Mouse (Mus musculus) adrenal gland, adult 2 months (tissue): ENCODE measurements around the gene Gm44503. TPM values are rescaled to one million over a fixed set of nuclear protein-coding genes. Genes with fewer than 3 reads are reported as not detected.

ENCODE experiments used
- DNase-seq: peaks from one replicate; pipeline ENCODE4 v3.0.0; 2021
- microRNA-seq, 2 experiments: library from miRNA; unstranded; fragments of <30 nt; microRNA quantifications; one replicate each; pipeline ENCODE4 v1.2.0; 2021
- polyA plus RNA-seq: library from polyadenylated mRNA; depleted of rRNA; stranded (reverse); fragments of >200 nt; gene quantifications from 2 replicates; pipeline ENCODE4 v1.2.3, GENCODE M21; 2012; rRNA removed
- total RNA-seq, 2 experiments: library from RNA; stranded (reverse); gene quantifications; 2 replicates each; pipeline ENCODE4 v1.2.3; 2021

Gm44503 gene
- total and polyA plus RNA-seq, 3 experiments: 0.11 TPM; not detected in 2

- no peak for DNase-seq
Observed at GRCm38 (mm10) chr9:73025818-73026636, 67.4 kb downstream of the Gm44503 start.

- DNase-seq: no peak
Observed at GRCm38 (mm10) chr9:73030443-73030842, 71.8 kb downstream of the Gm44503 start.

DNA sequence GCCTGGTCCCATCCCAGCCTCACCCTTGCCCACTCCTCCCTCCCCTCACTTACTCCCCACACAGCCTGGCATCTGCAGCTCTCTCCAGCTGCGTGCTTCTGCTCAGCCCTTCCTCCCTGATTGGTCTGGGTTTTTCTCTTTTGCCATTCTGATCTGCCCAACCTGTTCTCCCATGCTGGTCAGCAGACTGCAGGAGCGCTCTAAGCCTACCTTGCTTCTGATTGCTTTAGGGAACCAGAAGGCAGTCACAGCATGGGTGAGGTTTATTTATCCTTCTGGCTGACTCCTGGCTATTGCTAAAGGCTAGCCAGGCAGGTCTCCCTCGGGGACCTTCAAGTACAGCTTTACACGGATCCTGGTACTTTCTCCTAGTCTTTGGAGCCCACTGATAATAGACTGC lies 72.8 kb downstream of the Gm44503 start:
- DNase-seq: no peak

GRCm38 (mm10) chr9:73033406-73033805 lies 74.8 kb downstream of the Gm44503 start:
- no peak for DNase-seq

DNA sequence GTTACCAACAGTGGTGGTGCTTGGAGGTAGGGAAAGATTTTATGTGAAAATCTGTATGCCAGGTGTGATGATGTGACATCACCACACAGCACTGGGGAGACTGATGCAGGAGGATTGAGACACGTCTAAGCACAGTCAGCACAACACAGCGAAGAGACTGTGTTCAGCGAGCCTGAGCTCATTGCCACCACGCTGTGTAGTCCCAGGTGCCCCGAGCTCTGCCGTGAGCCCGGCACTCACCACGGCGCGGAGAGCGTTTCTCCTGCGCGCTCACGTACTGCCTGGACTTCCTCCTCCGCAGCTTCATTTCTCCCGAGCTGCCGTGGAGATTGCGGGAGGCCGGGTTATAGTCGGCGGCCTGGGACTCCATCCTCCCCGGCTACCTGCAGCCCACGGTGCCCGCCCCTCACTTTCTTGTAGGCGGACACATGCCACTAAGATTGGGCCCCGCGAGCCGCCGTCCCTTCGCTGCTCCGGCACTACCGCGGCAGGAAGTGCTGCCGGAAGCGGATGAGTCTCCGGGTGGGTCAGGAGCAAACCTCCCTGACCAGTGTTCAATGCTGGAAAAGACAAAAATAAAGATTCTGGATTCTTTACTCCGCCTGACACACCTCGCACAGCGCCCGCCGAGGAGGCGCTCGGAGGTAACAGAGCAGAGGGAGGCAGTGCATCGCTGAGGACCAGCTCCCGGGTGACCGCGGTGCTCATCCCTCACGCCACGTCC lies 80.7 kb downstream of the Gm44503 start:
- peak; percentile 95 for DNase-seq

DNA sequence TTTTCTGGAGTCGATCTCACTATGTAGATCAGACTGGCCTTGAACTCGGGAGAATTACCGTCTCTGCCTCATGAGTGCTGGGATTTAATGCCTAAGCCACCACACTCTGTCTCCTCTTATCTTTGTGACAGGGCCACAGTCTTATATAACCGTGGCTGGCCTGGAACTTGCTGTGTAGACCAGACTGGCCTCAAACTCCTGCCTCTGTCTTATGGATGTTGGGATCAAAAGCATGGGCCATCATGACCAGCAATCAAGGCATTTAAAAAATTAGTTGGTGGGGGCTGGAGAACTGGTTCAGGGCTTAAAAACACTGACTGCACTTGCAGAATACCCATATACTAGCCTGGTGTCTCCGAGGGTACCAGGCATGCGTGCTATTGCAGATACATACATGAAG lies 81.4 kb downstream of the Gm44503 start, which contains the start of gene Pigb:
TSS of gene Pigb (minus strand) at position 299 of the 400 bp plus-strand sequence.
- no peak for DNase-seq

DNA sequence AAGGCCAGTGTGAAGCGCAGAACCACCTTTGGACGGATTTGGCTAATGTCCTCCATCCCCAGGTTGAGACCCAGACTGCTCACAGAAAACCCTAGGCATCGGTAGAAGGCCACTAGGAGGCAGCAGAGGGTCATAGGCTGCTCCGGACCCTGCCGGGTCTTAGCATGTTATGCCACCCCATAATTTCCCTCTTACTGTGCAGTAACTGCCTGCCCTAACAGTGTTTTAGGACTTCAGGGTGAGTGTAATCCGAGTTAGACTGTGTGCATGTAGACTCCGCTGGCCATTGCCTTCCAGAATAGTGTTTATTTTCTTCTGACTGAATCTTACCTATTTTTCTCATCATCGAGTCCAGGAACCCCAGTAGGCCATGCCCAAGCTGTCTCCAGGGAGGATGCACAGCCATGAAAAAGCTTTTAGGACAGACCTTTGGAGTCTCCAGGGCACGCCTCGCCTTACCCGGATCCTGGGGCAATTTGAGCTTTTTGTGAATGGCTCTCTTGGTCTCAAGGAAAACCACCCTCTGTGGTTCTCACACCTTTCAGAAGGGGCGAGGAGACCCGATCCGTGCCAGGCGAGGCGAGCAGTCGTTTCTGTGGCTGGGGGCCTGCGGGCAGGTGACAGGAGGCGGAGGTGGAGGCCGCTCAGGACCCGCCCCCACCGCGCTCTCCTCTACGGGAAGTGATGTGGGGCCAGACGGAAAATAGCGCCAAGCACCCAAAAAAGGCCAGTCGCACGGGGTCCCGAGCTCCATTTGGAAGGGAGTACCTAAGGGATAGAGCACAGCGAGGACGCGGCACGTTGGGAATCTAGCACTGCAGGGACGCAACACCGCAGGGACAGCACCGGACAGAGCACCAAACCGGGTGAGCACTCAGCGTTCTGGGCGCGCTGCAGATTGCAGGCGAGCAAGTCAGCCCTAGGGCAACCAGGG lies 85.8 kb downstream of the Gm44503 start, which contains the start of gene Rab27a:
TSS of gene Rab27a (plus strand) at position 709 of the 934 bp plus-strand sequence.
- DNase-seq: peak; percentile 88

GRCm38 (mm10) chr9:73045204-73045603 lies 86.6 kb downstream of the Gm44503 start:
- DNase-seq: peak; percentile 35

- DNase-seq: no peak
Observed at GRCm38 (mm10) chr9:73045711-73046110, 87.1 kb downstream of the Gm44503 start.

DNA sequence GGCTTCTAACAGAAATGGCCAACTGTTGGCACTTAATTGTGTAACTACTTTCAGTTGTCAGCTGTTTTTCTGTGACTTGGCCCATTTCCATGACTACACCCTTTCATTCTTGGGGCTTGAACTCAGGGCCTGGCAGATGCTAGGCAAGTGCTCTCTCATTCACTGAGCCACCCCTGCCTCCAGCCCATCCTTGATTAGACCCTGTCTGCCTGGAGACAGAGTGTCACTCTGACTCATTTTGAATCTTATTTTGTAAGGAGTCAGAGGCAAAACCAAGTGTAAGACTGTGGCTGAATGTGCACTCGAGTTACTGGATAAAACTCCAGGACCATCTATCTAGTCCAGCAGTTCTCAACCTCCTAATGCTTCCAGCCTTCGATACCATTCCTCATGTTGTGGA lies 89.3 kb downstream of the Gm44503 start:
- no peak for DNase-seq

GRCm38 (mm10) chr9:73048927-73049326 lies 90.3 kb downstream of the Gm44503 start:
- no peak for DNase-seq

GRCm38 (mm10) chr9:73049833-73050232 lies 91.2 kb downstream of the Gm44503 start:
- no peak for DNase-seq

DNA sequence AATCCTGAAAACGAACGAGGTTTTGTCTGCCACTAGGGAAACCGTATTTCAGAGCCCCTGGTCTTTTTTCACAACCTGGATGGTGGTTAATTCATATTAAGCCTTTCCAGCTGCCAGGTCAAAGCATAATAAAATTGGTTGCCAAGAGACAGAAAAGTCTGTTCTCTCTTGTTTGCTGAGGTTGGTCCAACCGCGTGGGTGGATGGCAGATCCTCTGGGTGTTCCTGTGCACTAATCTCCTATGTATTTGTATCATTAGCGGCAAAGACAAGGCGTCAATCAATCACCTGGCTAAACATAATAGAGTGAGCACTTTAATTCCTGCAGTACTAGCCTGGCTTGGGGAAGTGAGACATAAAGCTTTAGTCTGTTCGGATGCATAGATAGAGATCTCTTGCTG lies 92.0 kb downstream of the Gm44503 start:
- no peak for DNase-seq

DNA sequence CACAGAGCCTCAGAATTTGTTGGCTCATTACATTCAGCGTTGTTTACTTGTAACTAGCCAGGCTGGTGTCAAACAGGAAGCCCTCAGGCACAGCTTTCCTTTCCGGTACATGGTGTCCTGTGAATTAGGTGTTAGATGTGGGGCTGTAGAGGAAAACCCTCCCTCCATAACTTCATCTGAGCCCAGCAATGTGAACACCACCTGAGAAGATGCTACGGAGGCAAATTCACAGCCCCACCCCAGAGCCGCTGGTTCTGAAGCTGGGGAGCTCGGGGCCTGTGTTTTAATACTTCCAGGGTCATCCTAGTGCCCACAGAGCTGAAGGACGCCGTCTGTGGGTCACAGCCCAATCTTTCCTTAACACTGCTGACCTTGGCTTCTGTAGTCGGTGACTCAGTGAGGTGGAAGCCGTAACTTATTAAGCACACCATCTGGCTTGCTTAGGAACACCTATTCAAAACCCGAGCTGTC lies 96.8 kb downstream of the Gm44503 start:
- peak; percentile 83 for DNase-seq

- no peak for DNase-seq
Observed at GRCm38 (mm10) chr9:73059224-73059623, 100.6 kb downstream of the Gm44503 start.

DNA sequence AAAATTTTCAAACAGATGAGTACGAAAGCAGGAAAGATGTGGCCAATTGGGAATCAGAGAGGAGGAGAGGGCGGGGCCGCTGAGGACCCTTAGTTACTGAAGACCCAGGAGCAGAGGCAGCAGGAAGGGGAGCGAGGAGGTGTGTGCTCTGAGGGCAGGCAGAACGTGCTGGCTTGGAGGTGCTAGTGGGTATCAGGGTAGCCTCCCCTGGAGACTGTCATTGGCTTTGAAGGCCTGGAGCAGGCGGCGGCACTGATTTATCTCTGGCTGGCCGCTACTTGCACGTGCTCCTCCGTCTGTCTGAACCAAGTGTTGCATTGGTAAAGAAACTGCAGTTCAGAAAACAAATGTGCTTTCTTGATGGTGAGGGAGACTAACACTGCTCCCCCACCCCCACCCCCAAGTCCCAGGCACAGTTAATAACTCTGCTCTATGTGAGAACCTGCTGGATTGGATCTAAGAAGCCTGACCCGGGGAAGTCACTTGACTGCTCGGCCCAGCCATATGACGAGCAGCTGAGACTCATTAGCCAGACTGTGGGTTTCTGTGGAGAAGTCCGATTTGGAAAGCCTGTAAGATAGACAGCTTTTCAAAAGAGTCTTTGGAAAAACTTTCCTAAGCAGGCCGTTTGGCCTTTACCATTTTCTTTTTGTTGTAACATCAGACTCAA lies 105.1 kb downstream of the Gm44503 start:
- peak; percentile 68 for DNase-seq

Small RNA genes within 50 kb of the gene (microRNA-seq; reads per million reads assigned to microRNA genes)
- 0 reads per million in 2 experiments for gene Gm27353

Other genes starting within 250 kb of the Gm44503 start
- under 1 TPM; 0.17 to 0.21 TPM for gene Prtg, start 152.0 kb upstream of the Gm44503 start, total RNA-seq
- 0.04 and 0.07 TPM in 2 replicates for gene Prtg, start 152.0 kb upstream of the Gm44503 start, polyA plus RNA-seq
- 1 to 10 TPM; 2.8 to 5.1 TPM for gene Pygo1, start 33.2 kb upstream of the Gm44503 start, total RNA-seq
- 0.53 and 0.77 TPM in 2 replicates for gene Pygo1, start 33.2 kb upstream of the Gm44503 start, polyA plus RNA-seq
- gene Dyx1c1, start 67 bp upstream of the Gm44503 start, total RNA-seq: 1 to 10 TPM in 1 of 2 experiments, under 1 TPM in 1; 0.61 to 1.4 TPM
- 0.44 and 0.62 TPM in 2 replicates for gene Dyx1c1, start 67 bp upstream of the Gm44503 start, polyA plus RNA-seq
- gene Ccpg1os, start 26.5 kb downstream of the Gm44503 start, total RNA-seq: 10 to 100 TPM; 21.7 to 25.3 TPM
- 8.6 and 10.5 TPM in 2 replicates for gene Ccpg1os, start 26.5 kb downstream of the Gm44503 start, polyA plus RNA-seq
- gene Ccpg1, start 26.6 kb downstream of the Gm44503 start, total RNA-seq: 100 to 1,000 TPM; 135 to 141 TPM
- gene Ccpg1, start 26.6 kb downstream of the Gm44503 start, polyA plus RNA-seq: 8.3 and 11.3 TPM in 2 replicates
- 10 to 100 TPM; 13.3 to 14.7 TPM for gene Pigb, start 81.5 kb downstream of the Gm44503 start, total RNA-seq
- 7.2 and 9.6 TPM in 2 replicates for gene Pigb, start 81.5 kb downstream of the Gm44503 start, polyA plus RNA-seq
- 10 to 100 TPM; 36.2 to 36.8 TPM for gene Rab27a, start 86.0 kb downstream of the Gm44503 start, total RNA-seq
- gene Rab27a, start 86.0 kb downstream of the Gm44503 start, polyA plus RNA-seq: 3.3 and 5.5 TPM in 2 replicates
- gene Khdc3, start 143.0 kb downstream of the Gm44503 start, total RNA-seq: under 1 TPM in 1 of 2 experiments, not detected in 1; 0.48 TPM
- gene Khdc3, start 143.0 kb downstream of the Gm44503 start, polyA plus RNA-seq: 0.25 and 0.33 TPM in 2 replicates
- gene Gm20509, start 143.6 kb downstream of the Gm44503 start, total RNA-seq: under 1 TPM in 1 of 2 experiments, not detected in 1; 0.29 TPM
- not detected in 2 replicates for gene Gm20509, start 143.6 kb downstream of the Gm44503 start, polyA plus RNA-seq
- 10 to 100 TPM; 53.3 to 61.1 TPM for gene Rsl24d1, start 154.6 kb downstream of the Gm44503 start, total RNA-seq
- 4.7 and 6.6 TPM in 2 replicates for gene Rsl24d1, start 154.6 kb downstream of the Gm44503 start, polyA plus RNA-seq